Mouse (Mus musculus) adrenal gland, postnatal 25 days (tissue): ENCODE data around the gene Rho. TPM values are rescaled to one million over a fixed set of nuclear protein-coding genes. Genes with fewer than 3 reads are reported as not detected.

Experiments used
- DNase-seq: peaks from one replicate; pipeline ENCODE4 v3.0.0; 2021; ENCODE audit warnings: mixed read lengths
- total RNA-seq: library from RNA; stranded (reverse); gene quantifications from 2 replicates; pipeline ENCODE4 v1.2.3, GENCODE M21; 2021

The Rho gene
- total RNA-seq, 1 experiment from 2014 or later: 0.94 TPM

DNA sequence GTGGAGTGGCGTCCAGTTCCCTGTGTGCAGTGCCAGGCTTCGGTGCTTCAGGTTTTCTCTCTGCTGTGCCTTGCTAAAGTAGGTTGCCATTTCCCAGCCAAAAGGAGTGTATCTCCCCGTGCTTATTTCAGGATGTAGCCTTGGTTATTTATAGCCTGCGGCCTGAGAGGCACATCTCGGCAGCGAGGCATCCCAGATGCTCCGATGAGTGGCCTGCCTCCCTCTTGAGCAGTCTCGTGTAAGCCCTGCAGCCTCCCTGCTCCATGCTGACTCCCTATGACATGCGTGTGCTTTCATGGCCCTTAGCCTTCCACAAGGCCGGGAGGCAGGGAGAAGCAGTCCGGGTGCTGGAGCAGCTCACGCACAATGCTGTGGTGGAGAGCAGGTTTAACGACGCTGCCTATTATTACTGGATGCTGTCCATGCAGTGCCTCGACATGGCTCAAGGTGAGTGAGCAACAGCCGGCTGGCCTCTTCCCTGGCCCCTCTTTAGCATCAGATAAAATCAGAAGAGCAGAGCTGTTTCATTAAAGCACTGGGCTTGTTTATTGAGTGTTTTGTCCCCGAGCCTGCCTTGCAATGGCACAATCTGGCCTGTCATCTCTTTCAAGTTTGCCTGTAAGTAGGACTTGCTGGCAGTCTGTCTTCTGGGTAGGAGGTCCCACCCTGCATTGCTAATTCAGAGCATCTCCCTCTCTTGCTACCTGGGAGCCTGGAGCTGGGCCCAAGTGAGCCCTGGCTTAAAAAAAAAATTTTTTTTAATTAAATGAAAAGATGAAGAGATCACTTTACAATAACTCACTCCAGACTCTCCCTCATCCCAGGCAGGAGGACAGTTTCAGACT is 15.7 kb upstream of the Rho start:
- DNase-seq: no peak

DNA sequence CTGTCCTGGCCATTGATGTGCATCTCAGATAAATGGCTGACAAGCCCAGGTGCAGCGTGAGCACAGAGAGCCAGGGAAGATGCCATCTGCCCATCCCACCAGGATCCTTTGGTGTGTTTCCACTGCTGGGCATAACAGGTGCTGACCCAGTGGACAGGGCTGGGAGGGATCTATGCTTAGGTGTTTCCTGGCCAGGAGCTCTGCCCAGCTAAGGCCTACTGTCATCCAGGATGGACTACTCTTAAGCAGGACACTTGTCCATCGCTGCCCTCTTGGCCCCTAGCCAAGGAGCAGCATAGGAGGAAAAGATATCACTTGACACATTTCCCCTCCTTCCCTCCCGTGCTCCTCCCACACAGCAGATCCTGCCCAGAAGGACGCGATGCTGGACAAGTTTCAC is 14.9 kb upstream of the Rho start:
- no peak for DNase-seq

DNA sequence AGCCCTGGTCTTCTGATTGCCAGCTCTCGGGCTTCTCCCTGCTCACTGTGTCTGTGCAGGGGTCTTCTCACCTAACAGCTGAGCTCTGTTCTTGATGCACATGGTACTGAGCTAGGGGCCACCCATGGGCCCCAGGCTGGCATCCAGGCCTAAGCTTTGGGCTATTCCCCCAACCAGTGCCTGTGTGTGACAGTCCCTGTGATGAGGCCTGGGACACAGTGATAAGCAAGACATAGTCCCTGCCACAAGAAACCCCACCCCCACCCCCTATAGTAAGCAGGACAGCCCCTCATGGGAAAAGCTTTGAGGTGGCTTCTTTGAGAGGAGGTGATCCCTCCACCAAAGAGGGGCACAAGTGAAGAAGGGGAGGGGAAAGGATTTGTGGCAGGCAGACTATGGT is 12.9 kb upstream of the Rho start:
- DNase-seq: no peak

DNA sequence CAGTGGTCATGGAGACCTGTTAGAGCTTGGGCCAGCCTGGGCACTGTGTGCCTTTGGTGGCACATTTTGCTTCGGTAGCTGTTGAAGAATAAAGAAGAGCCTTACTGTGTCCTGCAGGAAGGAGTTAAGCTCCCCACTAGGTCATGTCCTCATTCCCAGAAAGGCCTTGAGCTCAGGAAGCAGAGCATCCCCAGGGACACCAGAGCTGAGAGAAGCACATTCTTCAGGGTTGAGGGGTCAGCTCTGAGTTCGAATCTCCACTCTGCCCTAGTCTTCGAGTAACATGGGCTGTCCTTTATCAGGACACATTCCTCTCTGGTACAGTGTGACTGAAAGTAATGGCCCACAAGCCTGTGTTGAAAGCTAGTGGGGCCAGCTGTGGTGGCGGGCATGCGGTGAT is 11.7 kb upstream of the Rho start:
- no peak for DNase-seq

DNA sequence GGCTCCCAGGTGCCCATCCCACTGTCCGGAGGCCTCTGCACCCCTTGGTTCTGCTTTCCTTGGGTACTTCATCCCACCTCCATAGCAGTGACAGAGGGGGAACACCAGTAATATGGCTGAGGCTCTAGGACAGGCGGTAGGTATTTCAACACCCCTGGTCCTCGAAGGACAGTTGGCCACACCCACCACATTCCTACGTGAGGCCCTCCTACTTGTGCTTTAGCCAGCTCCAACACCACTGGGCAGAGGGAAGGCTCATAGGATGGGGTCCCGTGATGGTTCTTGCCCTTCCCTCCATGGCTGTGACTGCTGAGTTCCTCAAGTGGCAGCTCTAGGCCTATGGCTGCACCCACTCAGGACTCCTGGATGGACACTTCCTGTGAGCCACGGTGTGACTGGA is 6.7 kb upstream of the Rho start:
- DNase-seq: no peak

DNA sequence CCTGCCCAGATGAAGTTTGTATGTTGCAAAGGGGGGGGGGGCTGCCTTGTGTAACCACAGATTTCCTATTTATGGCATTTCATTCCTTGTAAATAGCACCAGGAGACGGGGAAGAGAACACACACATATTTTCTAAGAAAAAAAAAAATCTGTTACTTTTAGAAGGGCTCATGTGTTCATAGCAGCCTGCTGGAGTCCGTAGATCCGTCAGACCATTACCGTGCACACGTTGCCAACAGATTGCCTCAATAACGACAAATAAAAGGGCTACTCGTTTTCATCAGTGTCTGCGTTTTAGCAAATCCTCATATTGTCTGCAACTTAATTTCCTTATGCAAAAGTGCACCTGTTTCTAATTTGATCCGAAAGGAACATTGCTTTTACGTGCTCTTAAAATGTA is 5.1 kb upstream of the Rho start:
- DNase-seq: no peak

DNA sequence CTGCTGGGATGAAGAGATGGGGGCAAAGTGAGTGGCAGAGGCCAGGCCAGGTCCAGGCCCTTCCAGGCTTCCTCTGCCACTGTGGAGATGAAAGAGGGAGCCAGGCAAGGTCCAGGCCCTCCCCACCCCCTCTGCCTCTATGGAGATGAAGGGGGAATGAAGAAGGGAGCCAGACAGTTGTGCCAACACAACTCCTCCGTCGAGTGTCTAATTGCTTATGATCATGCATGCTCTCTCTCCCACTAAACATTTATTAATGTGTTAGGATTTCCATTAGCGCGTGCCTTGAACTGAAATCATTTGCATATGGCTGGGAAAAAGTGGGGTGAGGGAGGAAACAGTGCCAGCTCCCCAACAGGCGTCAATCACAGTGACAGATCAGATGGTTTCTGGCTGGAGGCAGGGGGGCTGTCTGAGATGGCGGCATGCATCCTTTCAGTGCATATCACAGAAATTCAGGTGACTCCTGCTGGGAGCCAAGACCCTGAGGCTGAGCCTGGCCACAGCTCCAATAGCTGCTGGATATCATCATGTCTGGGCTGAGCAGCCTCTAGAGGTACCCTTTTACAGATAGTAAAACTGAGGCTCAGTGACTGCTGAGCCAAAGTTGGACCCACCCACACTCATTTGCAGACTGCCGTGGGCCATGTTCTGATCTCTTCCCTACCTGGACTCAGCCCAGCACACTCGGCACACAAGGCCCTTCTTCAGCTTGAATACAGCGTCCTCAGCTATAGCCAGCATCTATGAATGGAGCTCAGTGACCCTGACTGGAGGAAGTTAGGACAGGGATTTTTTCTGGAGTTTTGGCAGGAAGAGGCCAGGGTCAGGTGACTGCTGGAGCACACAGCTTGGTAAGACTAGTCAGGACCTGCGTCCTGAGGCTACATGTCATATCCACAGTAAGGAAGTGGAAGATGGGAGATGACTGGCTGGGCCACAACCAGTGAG is 4.0 kb upstream of the Rho start:
- no peak for DNase-seq

DNA sequence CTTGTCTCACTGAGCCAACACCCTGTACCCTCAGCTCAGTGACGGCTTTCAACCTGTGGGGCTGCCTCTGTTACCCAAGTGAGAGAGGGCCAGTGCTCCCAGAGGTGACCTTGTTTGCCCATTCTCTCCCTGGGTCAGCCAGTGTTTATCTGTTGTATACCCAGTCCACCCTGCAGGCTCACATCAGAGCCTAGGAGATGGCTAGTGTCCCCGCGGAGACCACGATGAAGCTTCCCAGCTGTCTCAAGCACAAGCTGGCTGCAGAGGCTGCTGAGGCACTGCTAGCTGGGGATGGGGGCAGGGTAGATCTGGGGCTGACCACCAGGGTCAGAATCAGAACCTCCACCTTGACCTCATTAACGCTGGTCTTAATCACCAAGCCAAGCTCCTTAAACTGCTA is 1.5 kb upstream of the Rho start:
- DNase-seq: no peak

DNA sequence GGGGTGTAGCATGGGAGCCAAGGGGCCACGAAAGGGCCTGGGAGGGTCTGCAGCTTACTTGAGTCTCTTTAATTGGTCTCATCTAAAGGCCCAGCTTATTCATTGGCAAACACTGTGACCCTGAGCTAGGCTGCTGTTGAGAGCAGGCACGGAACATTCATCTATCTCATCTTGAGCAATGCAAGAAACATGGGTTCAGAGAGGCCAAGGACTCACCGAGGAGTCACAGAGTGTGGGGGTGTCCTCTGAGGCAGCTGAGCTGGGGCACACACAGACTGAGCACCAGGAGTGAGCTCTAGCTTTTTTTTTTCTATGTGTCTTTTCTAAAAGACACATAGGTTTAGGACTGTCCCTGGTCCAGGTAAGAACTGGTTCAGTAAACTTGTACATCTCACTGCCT is 843 bp downstream of the Rho start:
- DNase-seq: peak; percentile 47

DNA sequence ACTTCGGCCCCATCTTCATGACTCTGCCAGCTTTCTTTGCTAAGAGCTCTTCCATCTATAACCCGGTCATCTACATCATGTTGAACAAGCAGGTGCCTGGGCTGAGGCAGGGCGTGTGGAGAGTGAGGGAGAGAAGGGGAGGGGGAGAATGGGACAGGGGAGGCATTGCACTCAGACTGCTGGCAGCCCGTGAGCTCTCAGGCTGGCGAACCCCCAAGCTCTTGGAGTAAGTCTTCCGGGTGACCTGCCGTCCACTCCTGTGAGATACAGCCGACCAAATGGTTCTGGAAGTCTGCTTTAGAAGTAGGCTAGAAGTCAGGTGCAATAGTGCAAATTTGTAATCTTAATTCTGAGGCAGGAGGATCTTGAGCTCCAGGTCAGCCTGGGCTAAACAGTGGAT is 4.0 kb downstream of the Rho start:
- no peak for DNase-seq

DNA sequence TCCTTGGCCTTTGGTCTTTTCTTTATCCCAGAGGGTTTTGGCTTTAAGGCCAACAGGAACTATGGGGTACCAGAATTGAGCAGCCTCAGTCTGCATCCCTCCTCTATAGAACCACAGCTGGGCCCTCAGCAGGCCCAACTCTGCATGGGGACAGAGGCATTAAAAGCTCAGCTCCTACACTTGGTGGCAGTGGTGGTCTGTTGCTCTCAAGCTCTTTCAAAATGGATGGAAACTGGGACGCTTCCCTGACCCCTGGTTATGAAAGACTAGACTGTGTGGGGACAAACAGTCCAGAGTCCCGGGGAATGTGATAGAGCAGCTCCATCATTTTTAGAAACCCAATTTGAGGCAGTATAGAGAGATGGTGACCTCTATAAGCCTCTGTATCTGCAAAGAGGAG is 6.5 kb downstream of the Rho start:
- DNase-seq: no peak

DNA sequence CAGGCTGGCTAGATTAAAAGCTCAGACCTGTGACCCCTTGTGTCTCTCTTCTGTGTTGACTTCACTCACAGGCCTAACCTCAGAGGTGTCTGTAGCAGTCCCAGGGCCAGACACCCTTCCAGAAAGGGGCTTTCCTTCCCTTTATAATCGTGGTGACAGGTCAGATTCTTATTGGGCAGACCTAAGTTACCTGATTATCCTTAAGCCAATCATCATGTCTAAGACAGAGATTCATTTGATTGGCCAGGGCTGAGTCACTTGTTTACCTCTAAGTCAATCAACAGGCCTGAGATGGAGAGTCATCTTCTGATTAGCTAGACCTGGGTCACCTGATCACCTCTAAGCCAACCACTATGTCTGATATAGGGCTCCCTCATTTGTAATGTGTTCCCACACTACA is 7.2 kb downstream of the Rho start:
- no peak for DNase-seq

DNA sequence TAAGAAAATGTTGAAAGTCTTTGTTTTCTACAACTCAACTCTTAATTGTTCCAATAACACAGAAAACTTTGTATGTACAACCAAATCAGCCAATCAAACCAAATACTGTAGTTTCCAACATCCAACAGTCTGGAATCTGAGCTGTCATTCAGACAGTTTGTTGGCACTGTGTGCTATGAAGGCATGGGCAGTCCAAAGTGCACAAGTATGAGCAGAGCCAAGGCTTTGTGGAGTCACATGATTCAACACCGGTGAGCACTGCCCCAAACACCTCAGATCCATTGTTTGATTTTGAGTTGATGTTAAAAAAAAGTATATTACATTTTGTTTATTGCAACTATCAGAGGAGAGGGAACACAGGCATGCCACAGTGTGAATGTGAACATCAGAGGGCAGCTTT is 9.1 kb downstream of the Rho start:
- no peak for DNase-seq

DNA sequence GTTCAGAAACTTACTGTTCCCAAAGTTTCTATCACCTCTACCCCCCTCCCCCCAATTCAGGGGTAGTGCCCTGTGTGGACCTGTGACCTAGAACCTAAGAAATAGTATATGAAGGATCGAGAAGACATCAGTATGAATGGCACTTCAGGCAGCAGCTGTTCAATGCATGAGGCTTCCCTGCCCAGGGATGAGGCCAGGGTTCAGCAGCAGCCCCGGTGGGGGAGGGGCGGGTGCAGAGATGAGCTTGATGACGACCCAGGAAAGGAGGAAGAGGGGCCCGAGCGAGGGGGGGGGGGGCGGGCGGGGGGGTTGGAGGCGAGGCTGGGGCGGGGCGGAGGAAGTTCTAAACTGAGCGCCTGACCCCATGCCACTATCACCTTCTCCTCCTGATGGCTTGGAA is 9.6 kb downstream of the Rho start:
- no peak for DNase-seq

DNA sequence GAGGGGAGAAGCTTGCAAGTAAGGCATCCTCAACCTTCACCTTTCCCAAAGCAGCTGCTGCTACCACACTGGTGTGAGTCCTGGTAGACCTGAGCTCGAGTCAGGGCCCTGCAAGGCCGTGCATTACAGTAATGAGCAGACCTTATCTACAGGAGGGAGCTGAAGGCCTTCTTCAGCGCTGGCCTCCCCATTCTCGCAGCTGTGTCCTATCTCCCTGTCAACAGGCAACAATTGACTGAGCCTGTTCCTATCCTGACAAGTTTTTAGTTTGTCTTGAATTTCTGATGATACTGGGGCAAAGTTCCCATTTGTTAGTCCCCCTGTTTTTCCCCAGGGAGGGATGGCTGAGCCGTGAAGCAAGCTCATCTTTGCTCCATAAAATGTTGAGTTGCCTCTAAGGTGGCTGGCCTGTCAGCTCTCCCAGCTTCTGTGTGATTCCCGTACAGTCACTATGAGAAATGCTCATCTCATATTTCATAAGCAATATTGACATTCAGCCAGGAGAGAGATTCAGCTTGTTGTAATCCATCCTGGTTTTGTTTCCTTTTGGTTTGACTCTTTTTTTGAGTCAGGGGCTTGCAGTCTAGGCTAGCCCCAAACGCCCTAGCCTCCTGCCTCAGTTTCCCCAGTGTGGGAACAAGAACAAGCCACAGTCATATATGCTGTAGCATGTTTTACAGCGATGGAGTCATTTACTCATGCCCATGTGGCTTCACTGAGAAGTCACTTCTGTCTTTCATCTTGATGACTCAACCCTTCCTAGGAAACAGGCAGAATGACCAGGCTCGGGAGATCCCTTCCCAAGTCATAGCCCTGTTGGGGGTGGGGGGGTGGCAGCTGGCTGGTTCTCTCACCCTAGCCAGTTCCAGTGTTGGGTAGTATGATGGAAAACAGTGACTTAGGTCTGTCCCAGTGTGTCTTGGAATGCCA is 12.2 kb downstream of the Rho start:
- no peak for DNase-seq

DNA sequence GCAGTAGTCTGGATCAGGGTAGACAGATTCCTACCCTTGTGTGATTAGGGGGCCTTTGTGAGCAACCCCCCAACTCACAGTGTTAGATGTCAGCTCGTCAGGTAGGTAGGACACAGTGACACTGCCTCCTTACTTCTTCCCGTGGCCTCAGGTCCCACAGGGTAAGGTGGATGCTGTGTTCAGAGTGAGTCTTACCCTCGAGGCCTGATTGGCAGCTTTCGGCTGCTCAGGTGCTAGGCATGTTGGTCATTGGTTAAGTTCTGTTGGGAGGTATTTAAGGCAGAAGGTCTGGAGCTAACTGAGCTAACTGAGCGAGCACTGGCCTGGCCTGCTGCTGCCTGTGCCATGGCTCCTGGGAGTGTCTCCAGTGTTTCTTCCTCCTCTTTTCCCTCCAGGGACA is 13.1 kb downstream of the Rho start, which contains the start of gene H1foo:
H1foo (plus strand) TSS at position 301 of the 400 bp plus-strand sequence.
- no peak for DNase-seq

DNA sequence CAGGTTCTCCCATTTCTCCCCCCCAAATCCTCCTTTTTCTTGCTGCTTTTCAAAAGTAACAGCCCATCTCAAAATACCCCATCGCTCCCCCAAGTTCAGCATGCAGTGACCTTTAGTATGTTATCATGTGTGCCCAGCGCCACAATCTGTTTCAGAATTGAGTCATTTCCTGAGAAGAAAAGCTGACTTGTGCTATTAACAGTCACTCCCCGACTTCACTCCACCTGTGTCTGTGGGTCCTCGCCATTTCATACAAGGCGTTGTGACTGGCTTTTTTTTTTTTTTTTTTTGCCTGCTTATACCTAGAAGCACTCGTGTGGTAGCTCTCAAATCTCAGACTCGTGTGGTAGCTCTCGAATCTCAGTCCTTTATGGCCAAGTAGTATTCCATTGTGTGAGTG is 14.1 kb downstream of the Rho start:
- no peak for DNase-seq

DNA sequence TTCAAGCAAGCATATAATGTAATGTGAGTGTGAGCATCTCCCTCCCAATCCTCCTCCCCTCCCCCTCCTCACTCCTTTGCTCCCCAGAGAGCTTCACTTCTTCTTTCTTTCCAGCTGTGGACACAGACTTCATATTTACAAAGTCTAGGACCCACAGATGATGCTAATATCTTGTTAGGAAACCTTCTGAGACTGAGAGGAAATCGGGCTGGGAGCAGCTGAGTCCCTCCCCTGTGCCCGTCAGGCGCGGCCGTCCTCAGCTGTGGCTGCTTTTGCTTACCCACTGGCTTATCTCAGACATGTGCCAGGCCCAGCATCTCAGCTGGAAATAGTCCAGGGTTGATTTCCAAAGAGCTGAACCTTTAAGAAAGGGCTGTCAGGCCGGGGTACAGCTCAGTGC is 14.8 kb downstream of the Rho start:
- no peak for DNase-seq

DNA sequence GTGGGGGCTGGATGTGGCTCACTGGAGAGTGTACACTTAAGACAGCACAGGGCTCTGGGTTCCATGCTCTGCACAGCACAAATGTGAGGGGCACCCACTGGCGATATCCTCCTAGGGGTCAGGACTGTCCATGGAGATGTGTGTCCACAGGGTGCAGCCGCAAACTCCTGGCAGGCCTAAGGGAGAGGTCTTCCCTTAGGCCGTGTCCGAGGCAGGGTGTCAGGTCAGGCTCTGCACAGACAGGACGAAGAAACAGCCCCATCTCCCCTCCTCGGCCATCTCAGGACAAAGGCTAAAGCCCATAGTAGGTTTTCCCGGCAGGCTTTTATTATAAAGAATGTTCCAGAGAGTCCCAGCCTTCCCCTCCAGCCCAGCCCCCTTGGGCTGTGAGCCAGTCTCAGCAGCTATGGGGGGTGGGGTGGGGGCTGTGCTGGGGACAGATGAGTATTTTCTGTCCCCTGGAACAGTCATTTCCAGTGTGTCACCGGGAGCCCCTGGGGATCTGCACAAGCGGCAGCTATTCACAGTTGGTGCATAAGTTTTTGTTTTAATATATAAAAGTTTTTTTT is 23.0 kb downstream of the Rho start:
- no peak for DNase-seq

DNA sequence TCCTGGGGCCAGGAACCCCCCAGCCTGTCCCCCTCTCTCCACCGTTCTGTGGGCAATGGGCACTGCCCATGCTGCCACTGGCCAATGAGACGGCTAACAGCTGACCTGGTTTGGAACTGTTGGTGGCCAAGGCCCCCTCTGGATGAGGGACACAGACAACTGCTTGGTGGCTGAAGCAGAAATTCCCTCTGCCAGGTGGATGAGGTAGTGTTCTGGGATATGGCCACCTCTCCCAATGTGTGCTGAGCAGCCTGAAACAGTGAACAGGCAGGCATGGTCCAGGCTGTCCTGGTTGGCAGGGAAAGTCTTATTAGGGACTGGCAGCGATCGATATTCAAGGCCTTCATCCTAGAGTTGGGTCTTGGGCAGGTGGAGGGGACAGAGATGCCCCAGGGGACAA is 23.6 kb downstream of the Rho start:
- no peak for DNase-seq

DNA sequence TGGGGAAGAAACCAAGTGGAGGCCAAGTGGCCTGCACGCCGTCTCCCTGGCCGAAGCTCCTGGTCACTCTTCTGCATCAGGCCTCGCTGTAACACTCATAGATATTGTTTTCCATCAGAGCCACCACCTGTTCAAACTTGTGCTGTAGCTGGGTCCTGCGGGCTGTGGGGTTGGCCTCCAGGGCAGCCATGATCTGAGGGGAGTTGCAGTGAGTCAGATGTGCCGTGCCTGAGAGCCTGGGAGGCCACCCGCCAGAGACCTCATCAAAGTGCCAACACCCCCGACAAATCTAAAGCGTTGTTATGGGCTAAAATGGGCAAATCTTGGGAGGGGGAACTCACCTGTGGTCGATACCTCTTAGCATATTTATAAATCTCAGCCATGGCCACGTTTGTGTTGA is 24.1 kb downstream of the Rho start:
- DNase-seq: no peak

DNA sequence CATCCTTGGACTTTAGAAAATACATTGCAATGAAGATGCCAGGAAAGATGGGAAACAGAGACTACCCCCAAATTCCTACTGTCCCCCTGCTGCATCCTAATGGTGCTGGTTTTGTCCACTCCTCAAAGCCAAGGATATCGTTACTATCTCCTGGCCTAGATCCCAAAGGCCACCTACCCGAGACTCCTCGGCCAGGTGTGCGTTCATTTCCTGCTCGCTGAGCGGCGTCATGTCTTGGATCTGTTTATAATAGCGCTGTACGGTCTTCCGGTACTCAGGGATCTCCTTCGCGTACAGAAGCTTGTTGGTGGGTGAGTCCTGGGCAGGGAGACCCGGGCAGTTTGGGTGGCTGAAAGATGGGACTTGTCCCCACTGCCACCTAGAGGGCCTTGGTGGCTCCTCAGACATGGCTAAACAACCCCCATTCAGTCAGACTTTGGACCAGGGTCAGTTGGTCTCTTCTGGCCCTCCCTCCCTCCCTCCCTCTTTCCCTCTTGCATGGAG is 24.9 kb downstream of the Rho start:
- DNase-seq: no peak
